Mouse (Mus musculus): ENCODE measurements around the gene Chn2. TPM values are rescaled to one million over a fixed set of nuclear protein-coding genes. Genes with fewer than 3 reads are reported as not detected.
A peak's percentile ranks its signal among the peaks of the same experiment; 100 is the strongest.

Chn2 gene
- polyA plus RNA-seq, 1 experiment from 2014 or later = 12.4 TPM

DNA sequence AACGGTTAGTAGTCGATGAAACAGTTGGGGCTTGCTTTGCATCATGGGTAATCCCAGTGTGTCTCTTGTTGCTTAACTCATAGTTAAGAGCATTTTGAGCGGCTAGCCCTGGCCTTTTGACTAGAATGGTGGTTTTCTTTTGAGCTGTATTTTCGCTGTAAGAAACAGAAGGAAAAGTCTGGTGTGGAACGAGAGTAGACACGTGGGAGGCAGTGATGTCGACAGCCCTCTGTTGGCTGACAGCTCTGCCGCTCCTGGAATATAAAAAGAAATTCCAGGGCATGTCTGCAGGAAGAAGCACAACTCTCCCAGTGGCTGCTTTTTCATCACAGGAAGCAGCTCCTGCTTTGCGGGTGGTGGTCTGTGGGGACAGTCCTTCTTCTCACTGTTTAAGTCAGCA is 202.9 kb downstream of the Chn2 start:
- Histone ChIP-seq H3K4me1 (peaks cover 13% of the 10 kb centered on the region; the same call in 1 of the 2 replicates), H3K27me3 (no peaks in the 10 kb centered on the region), H3K4me2 (replicated peaks) (no peak overlapping the region), H3K9ac (no peak overlapping the region), H3K27ac (no peak overlapping the region), H3K36me3 (0 out of 2 replicates have a peak, but pooled peaks cover 4% of the 10 kb centered on the region), H3K4me3 (no peak overlapping the region), H3K9me3 (peaks cover 3% of the 10 kb centered on the region; the same call in 1 of the 2 replicates)
- no peak for ATAC-seq (ENCODE audit: low FRiP score, low read depth)
- 59% methylated on average over 9 of the region's 9 CpGs for WGBS

DNA sequence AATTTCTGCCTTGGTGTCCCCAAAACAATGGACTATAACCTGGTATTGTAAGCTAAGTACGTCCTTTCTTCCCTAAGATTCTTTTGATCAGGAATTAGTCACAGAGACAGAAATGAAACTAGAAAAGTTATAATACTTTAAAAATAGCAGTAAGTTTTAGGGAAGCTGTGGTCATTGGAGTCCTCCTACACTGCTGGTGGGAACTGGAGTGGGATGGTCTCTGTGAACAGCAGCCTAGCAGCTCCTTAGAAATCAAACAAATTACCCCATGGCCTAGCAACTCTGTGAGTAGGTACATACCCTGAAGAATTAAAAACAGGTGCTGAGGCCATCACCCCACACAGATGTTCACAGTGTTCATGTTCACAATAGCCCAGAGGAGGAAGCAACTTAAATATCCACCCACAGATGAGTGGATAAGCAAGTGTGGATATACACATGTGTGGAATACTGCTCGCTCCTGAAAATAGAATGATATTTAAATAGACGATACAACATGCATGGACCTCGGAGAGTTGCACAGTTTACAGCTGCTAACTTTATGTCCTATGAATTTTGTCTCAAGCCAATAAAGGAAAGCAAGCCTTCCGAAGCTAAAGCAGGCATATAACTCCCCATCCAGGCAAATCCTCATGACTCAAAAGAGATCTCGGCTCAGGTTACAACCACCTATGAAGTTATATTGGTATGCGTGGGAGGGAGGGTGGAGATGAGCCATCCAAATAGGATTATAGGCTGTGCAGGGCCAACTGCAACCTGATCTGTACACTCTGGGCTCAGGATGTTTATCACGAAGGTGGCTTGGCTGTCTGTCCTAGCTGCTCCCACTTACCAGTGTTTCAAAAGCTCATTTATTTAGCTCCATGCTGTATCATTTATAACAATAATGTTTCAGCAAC is 209.2 kb downstream of the Chn2 start:
- peak; percentile 54; the same call in 1 of the 2 replicates for ATAC-seq (ENCODE audit: low FRiP score, low read depth)
- Histone ChIP-seq H3K27me3 (no peaks in the 10 kb centered on the region), H3K4me3 (no peak overlapping the region), H3K36me3 (no peaks in the 10 kb centered on the region), H3K4me2 (replicated peaks) (no peak overlapping the region), H3K4me1 (peaks cover 34% of the 10 kb centered on the region), H3K9me3 (no peaks in the 10 kb centered on the region), H3K9ac (no peak overlapping the region), H3K27ac (peak overlapping the region; percentile 4; the same call in 1 of the 2 replicates)
- 25% methylated on average over 8 of the region's 8 CpGs for WGBS

DNA sequence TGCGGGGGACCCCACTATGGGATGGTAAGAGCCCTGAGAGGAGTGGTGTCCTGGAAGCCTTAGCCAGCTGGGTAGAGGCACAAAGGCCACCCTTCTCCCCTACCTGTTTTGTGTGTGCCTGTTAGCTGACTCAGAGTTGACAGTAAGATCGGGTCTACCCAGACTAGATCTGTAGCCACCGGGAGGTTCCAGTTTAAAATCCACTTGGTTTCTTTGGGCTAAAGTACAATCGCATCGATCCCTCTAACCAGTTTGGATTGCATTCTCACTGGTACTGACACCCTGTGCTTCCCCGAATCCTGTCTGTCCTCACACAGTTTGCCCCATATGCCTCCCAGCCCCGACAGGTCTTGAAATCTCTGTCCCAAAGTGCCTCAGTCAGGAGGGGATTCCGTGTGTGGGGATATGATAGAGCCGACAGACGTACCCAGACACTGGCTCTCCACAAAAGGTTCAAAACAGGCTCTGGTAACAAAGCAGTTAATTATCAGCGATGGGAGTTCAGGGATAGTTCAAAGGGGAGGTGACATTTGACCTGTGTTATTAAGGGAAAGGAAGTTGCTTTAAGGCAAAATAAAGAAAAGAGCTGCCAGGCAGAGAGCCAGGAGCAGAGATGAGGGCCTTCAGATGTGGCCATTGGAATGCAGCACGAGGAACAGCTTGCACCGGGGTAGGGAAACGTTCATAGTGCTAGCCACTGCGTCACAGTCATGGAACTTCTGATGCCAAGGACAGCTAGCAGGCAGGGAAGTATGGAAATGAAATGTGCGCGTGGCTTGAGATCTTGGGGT is 212.2 kb downstream of the Chn2 start:
- Histone ChIP-seq H3K36me3 (no peaks in the 10 kb centered on the region), H3K27me3 (no peaks in the 10 kb centered on the region), H3K4me1 (peaks cover 53% of the 10 kb centered on the region), H3K4me3 (no peak overlapping the region), H3K27ac (no peak overlapping the region), H3K4me2 (replicated peaks) (no peak overlapping the region), H3K9me3 (no peaks in the 10 kb centered on the region), H3K9ac (no peak overlapping the region)
- ATAC-seq (ENCODE audit: low FRiP score, low read depth) = no peak
- WGBS = 46% methylated on average over 17 of the region's 17 CpGs

DNA sequence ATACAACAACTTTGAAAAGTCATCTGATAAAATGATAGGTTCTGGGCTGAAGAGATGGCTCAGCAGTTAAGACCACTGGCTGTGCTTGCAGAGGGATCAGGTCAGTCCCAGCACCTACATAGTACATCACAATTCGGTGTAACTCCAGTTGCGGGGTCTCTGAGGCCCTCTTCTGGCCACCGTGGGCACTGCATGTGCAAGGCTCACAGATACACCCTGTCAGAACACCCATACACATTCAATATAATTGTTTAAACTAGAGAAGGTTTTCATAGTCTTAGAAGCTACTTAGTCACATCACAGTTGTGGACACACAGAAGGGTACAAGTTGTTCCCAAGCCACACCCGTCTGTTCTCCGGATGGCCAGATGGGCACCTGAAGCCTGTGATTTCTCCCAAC is 213.9 kb downstream of the Chn2 start:
- 69% methylated on average over 5 of the region's 5 CpGs for WGBS
- Histone ChIP-seq H3K4me1 (peaks cover 55% of the 10 kb centered on the region), H3K4me3 (no peak overlapping the region), H3K27ac (no peak overlapping the region), H3K4me2 (replicated peaks) (no peak overlapping the region), H3K36me3 (no peaks in the 10 kb centered on the region), H3K27me3 (no peaks in the 10 kb centered on the region), H3K9ac (no peak overlapping the region), H3K9me3 (no peaks in the 10 kb centered on the region)
- no peak for ATAC-seq (ENCODE audit: low FRiP score, low read depth)

DNA sequence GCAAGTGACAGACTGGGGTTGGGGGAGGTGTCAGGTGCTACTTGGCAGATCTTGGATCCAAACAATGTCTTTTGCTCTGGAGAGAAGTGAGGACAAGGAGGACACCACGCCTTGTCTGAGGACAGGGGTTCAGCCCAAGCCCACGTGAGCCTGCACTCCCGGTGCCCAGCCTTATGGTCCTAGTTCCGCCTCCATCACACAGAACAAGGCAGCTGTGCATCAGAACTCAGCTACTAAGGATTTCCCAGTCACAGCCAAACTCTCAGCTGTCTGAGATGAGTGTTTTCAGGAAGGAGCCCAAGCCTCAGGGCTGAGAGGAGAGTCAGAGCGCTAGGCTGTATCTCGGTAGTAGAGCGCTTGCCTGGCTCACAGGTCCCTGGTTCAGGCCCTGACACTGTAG is 214.5 kb downstream of the Chn2 start:
- Histone ChIP-seq H3K9ac (no peak overlapping the region), H3K27ac (no peak overlapping the region), H3K27me3 (no peaks in the 10 kb centered on the region), H3K36me3 (no peaks in the 10 kb centered on the region), H3K4me2 (replicated peaks) (no peak overlapping the region), H3K9me3 (no peaks in the 10 kb centered on the region), H3K4me1 (peaks cover 53% of the 10 kb centered on the region), H3K4me3 (no peak overlapping the region)
- 60% methylated on average over 7 of the region's 7 CpGs for WGBS
- no peak; the same call in 1 of the 2 replicates for ATAC-seq (ENCODE audit: low FRiP score, low read depth)

DNA sequence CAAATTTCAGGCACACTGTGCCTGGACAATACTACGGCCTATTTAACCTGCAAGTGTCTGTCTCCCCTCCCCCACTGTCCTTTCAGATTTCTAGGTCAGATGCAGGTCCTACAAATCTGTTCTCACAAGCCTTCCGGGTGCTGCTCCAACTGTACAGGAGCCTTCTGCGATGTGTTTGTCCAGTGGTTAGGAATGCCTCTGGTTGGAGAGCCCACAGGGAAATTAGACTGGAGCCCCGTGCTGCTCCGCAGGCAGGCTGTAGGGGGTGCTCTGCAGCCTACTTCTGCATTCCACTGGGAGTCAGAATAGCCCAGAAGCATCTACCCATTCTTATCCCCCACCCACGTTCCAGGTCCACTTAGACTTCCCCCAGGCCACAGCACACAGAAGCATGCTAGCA is 215.4 kb downstream of the Chn2 start:
- ATAC-seq (ENCODE audit: low FRiP score, low read depth) = no peak
- Histone ChIP-seq H3K4me3 (no peak overlapping the region), H3K4me1 (peaks cover 44% of the 10 kb centered on the region), H3K4me2 (replicated peaks) (no peak overlapping the region), H3K9ac (no peak overlapping the region), H3K9me3 (no peaks in the 10 kb centered on the region), H3K27me3 (no peaks in the 10 kb centered on the region), H3K36me3 (no peaks in the 10 kb centered on the region), H3K27ac (no peak overlapping the region)
- 63% methylated on average over 6 of the region's 6 CpGs for WGBS

DNA sequence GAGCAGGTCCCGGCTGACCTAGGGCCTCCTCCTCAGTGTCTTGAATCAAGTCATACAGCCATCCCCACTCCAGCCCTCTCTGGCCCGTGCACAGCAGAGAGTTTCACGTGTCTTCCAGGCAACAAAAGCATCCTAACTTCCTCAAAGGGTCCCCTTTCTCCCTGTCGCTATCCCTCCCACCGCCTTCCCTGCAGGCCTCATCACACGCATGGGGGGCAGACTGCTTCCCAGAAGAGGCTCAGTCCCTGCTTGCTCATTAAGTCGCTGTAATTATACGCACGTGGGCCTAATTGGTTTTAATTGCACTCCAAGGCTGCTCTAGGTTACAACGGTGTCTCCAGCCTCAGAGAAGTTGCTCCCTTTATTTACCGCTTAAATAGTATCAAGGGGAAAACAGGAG is 216.0 kb downstream of the Chn2 start:
- Histone ChIP-seq H3K4me2 (replicated peaks) (no peak overlapping the region), H3K9me3 (no peaks in the 10 kb centered on the region), H3K36me3 (no peaks in the 10 kb centered on the region), H3K27ac (no peak overlapping the region), H3K27me3 (no peaks in the 10 kb centered on the region), H3K4me1 (peaks cover 38% of the 10 kb centered on the region), H3K4me3 (no peak overlapping the region), H3K9ac (no peak overlapping the region)
- 35% methylated on average over 11 of the region's 11 CpGs for WGBS
- ATAC-seq (ENCODE audit: low FRiP score, low read depth) = no peak

DNA sequence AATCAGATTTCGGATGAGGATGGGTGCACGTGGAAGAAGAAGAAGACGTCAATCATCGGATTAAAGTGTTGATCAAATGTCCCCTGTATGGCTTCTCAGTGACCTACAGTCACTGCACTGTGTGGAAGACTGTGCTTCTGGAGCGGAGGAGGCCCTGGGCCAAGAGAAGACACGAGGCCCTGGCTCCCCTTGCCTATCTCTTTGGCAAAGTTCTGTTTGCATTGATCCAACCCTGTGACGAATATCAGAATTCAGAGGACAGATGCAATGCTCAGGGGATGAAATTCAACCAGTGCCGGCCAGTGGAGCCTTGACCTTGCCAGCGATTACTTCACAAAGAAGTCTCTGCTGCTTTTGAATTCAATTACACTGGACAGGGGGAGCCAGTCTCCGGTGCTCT is 217.0 kb downstream of the Chn2 start:
- Histone ChIP-seq H3K27me3 (no peaks in the 10 kb centered on the region), H3K9me3 (no peaks in the 10 kb centered on the region), H3K4me2 (replicated peaks) (no peak overlapping the region), H3K9ac (no peak overlapping the region), H3K36me3 (no peaks in the 10 kb centered on the region), H3K4me3 (no peak overlapping the region), H3K4me1 (peaks cover 36% of the 10 kb centered on the region), H3K27ac (no peak overlapping the region)
- ATAC-seq (ENCODE audit: low FRiP score, low read depth) = no peak
- 84% methylated on average over 10 of the region's 10 CpGs for WGBS

DNA sequence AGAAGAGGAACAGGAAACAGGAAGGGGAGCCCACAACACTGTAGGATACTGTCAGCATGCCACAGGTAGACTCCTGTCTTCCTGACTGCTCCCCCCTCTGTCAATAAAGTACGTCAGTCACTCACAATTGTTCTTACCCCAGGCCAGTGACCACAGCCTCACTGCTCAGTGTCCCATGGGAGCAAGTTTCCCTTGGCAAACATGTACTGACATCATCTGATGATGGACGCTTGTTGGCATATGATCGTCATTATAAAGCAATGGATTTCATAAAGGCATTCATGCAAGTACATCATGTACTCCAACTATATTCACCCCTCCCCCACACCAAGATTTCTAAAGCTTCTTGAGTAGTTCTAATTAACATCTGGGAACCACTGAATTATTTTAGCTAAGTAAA is 218.2 kb downstream of the Chn2 start:
- no peak for ATAC-seq (ENCODE audit: low FRiP score, low read depth)
- H3K27me3 ChIP-seq = no peaks in the 10 kb centered on the region
- no peak overlapping the region for H3K4me2 ChIP-seq (replicated peaks)
- H3K36me3 ChIP-seq = no peaks in the 10 kb centered on the region
- H3K9ac ChIP-seq = no peak overlapping the region
- no peak overlapping the region for H3K27ac ChIP-seq
- peaks cover 27% of the 10 kb centered on the region for H3K4me1 ChIP-seq
- H3K9me3 ChIP-seq = no peaks in the 10 kb centered on the region
- no peak overlapping the region for H3K4me3 ChIP-seq
- WGBS = 88% methylated on average over 3 of the region's 3 CpGs

DNA sequence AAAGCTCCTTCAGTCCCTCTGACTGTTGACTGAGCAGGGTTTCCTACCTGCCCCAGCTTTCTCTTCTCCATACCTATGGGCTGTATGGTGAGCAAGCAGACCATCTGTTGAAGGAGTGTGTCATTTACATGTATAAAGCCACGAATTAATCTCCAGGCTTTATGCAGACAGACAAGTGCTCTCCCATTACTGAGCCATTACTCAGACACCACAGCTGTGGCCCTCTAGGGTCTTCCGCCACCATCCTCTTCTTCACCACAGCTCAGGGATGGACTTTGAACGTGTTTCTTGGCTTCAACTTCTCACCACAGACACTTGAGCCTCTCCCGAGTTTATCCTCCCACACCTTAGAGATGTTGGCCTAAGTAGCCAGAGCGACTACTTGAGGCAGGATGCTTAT is 219.1 kb downstream of the Chn2 start:
- peaks cover 26% of the 10 kb centered on the region for H3K4me1 ChIP-seq
- no peak overlapping the region for H3K27ac ChIP-seq
- H3K4me3 ChIP-seq = no peak overlapping the region
- no peak for ATAC-seq (ENCODE audit: low FRiP score, low read depth)
- H3K9me3 ChIP-seq = no peaks in the 10 kb centered on the region
- 84% methylated on average over 5 of the region's 5 CpGs for WGBS
- H3K27me3 ChIP-seq = no peaks in the 10 kb centered on the region
- H3K36me3 ChIP-seq = no peaks in the 10 kb centered on the region
- no peak overlapping the region for H3K9ac ChIP-seq
- H3K4me2 ChIP-seq (replicated peaks) = no peak overlapping the region

DNA sequence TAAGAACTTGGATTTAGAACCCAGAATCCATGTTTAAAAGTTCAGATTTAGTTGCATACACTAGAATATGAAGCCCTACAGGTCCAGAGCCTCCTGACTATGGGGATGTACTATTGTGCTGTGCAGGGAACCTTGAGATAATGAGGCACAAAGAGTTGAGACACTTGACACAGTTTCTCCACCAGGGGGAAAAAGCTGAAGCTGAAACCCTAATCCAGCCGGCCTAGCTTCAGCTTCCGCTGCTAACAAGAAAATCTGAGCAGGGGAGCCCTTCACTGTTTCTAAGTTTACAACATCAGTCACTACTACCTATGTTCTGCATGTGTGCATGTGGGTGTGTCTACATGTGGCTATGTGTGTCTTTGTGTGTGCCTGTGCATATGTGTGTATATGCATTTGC is 223.4 kb downstream of the Chn2 start:
- WGBS = 57% methylated on average over 2 of the region's 2 CpGs
- Histone ChIP-seq H3K27me3 (no peaks in the 10 kb centered on the region), H3K4me3 (no peak overlapping the region), H3K36me3 (no peaks in the 10 kb centered on the region), H3K27ac (no peak overlapping the region), H3K4me2 (replicated peaks) (no peak overlapping the region), H3K9me3 (no peaks in the 10 kb centered on the region), H3K4me1 (0 out of 2 replicates have a peak, but pooled peaks cover 5% of the 10 kb centered on the region), H3K9ac (no peak overlapping the region)
- no peak for ATAC-seq (ENCODE audit: low FRiP score, low read depth)

DNA sequence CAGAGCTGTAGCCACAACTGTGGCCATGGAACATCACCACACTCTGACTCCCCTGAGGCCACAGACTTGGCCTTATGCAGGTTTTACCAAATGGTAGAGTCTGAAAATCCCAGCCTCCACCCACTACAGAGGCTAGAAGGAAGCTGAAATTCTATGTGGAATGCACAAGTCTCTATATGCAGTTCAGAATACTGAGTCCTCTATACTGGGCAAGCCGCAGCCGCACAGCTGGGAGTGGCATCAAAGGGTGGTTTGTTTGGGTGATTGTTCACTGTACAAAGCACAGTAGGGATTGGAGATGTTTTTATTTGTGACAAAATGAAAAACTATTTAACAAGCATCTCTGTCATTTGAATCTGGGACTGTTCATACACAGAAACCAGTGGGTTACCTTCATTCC is 224.5 kb downstream of the Chn2 start:
- Histone ChIP-seq H3K36me3 (no peaks in the 10 kb centered on the region), H3K9ac (no peak overlapping the region), H3K27me3 (no peaks in the 10 kb centered on the region), H3K4me3 (no peak overlapping the region), H3K4me2 (replicated peaks) (no peak overlapping the region), H3K9me3 (no peaks in the 10 kb centered on the region), H3K27ac (no peak overlapping the region), H3K4me1 (no peaks in the 10 kb centered on the region)
- no peak for ATAC-seq (ENCODE audit: low FRiP score, low read depth)
- WGBS = 88% methylated on average over 2 of the region's 2 CpGs
